Mouse (Mus musculus): Measurements from ENCODE around the gene Mybbp1a. TPM values are rescaled to one million over a fixed set of nuclear protein-coding genes. Genes with fewer than 3 reads are reported as not detected.
A peak's percentile ranks its signal among the peaks of the same experiment; 100 is the strongest.

The Mybbp1a gene
- polyA plus RNA-seq, 1 experiment from 2014 or later: 57.6 TPM

GRCm38 (mm10) chr11:72491130-72491960, 50.2 kb downstream of the Mybbp1a start:
- Histone ChIP-seq H3K9ac (ENCODE audit: low read length) (no peak overlapping the region), H3K27ac (replicated peaks) (no peak overlapping the region), H3K4me3 (ENCODE audit: low read depth, low read length) (no peak overlapping the region), H3K4me2 (replicated peaks; ENCODE audit: low read depth) (no peak overlapping the region), H3K27me3 (ENCODE audit: control insufficient read depth, insufficient read depth, low read length) (no peaks in the 10 kb centered on the region), H3K36me3 (ENCODE audit: control insufficient read depth, insufficient read depth, low read length) (no peaks in the 10 kb centered on the region), H3K9me3 (ENCODE audit: control insufficient read depth, low read length) (no peaks in the 10 kb centered on the region), H3K4me1 (replicated peaks; ENCODE audit: control insufficient read depth, insufficient read depth) (peaks cover 6% of the 10 kb centered on the region; the same call in 1 of the 2 replicates)
- DNase-seq (ENCODE audit: low spot score) (no peak), ATAC-seq (ENCODE audit: low FRiP score, low TSS enrichment) (no peak)
- TF ChIP-seq EP300 (optimal IDR thresholded peaks at IDR 0.05): no peak
- TF ChIP-seq CTCF (IDR thresholded peaks at IDR 0.05; ENCODE audit: low read depth): no peak
- 55% methylated on average over 15 of the region's 15 CpGs for WGBS

- H3K4me3 ChIP-seq (ENCODE audit: low read depth, low read length): no peak overlapping the region
- ATAC-seq (ENCODE audit: low FRiP score, low TSS enrichment): peak; percentile 47; the same call in 1 of the 2 replicates
- no peak overlapping the region for H3K9ac ChIP-seq (ENCODE audit: low read length)
- H3K9me3 ChIP-seq (ENCODE audit: control insufficient read depth, low read length): no peaks in the 10 kb centered on the region
- H3K36me3 ChIP-seq (ENCODE audit: control insufficient read depth, insufficient read depth, low read length): no peaks in the 10 kb centered on the region
- no peak for TF ChIP-seq EP300 (optimal IDR thresholded peaks at IDR 0.05)
- TF ChIP-seq CTCF (IDR thresholded peaks at IDR 0.05; ENCODE audit: low read depth): no peak
- H3K4me1 ChIP-seq (replicated peaks; ENCODE audit: control insufficient read depth, insufficient read depth): peaks cover under 1% of the 10 kb centered on the region; the same call in 1 of the 2 replicates
- WGBS: 44% methylated on average over 8 of the region's 8 CpGs
- no peak overlapping the region for H3K4me2 ChIP-seq (replicated peaks; ENCODE audit: low read depth)
- DNase-seq (ENCODE audit: low spot score): no peak
- no peak overlapping the region for H3K27ac ChIP-seq (replicated peaks)
- H3K27me3 ChIP-seq (ENCODE audit: control insufficient read depth, insufficient read depth, low read length): no peaks in the 10 kb centered on the region
Measured at GRCm38 (mm10) chr11:72494046-72494988, 53.2 kb downstream of the Mybbp1a start.

GRCm38 (mm10) chr11:72496066-72496465, 54.9 kb downstream of the Mybbp1a start:
- no peak for DNase-seq (ENCODE audit: low spot score)
- Histone ChIP-seq H3K9ac (ENCODE audit: low read length) (no peak overlapping the region), H3K4me1 (replicated peaks; ENCODE audit: control insufficient read depth, insufficient read depth) (no peaks in the 10 kb centered on the region), H3K4me2 (replicated peaks; ENCODE audit: low read depth) (no peak overlapping the region), H3K4me3 (ENCODE audit: low read depth, low read length) (no peak overlapping the region), H3K9me3 (ENCODE audit: control insufficient read depth, low read length) (no peaks in the 10 kb centered on the region), H3K36me3 (ENCODE audit: control insufficient read depth, insufficient read depth, low read length) (no peaks in the 10 kb centered on the region), H3K27ac (replicated peaks) (peak overlapping the region; percentile 45; the same call in 1 of the 2 replicates), H3K27me3 (ENCODE audit: control insufficient read depth, insufficient read depth, low read length) (no peaks in the 10 kb centered on the region)
- 60% methylated on average over 3 of the region's 3 CpGs for WGBS
- no peak for TF ChIP-seq CTCF (IDR thresholded peaks at IDR 0.05; ENCODE audit: low read depth)
- TF ChIP-seq EP300 (optimal IDR thresholded peaks at IDR 0.05): no peak
- peak; percentile 55 for ATAC-seq (ENCODE audit: low FRiP score, low TSS enrichment)

- H3K9me3 ChIP-seq (ENCODE audit: control insufficient read depth, low read length): no peaks in the 10 kb centered on the region
- no peak for ATAC-seq (ENCODE audit: low FRiP score, low TSS enrichment)
- H3K4me1 ChIP-seq (replicated peaks; ENCODE audit: control insufficient read depth, insufficient read depth): no peaks in the 10 kb centered on the region
- H3K4me3 ChIP-seq (ENCODE audit: low read depth, low read length): no peak overlapping the region
- DNase-seq (ENCODE audit: low spot score): no peak
- H3K9ac ChIP-seq (ENCODE audit: low read length): no peak overlapping the region
- no peaks in the 10 kb centered on the region for H3K36me3 ChIP-seq (ENCODE audit: control insufficient read depth, insufficient read depth, low read length)
- H3K27ac ChIP-seq (replicated peaks): no peak overlapping the region
- TF ChIP-seq CTCF (IDR thresholded peaks at IDR 0.05; ENCODE audit: low read depth) (no peak), EP300 (optimal IDR thresholded peaks at IDR 0.05) (no peak)
- no peak overlapping the region for H3K4me2 ChIP-seq (replicated peaks; ENCODE audit: low read depth)
- no peaks in the 10 kb centered on the region for H3K27me3 ChIP-seq (ENCODE audit: control insufficient read depth, insufficient read depth, low read length)
- 44% methylated on average over 1 of the region's 1 CpGs for WGBS
Measured at GRCm38 (mm10) chr11:72496775-72497174, 55.6 kb downstream of the Mybbp1a start.

- ATAC-seq (ENCODE audit: low FRiP score, low TSS enrichment) (no peak), DNase-seq (ENCODE audit: low spot score) (no peak)
- TF ChIP-seq CTCF (IDR thresholded peaks at IDR 0.05; ENCODE audit: low read depth) (no peak), EP300 (optimal IDR thresholded peaks at IDR 0.05) (no peak)
- 29% methylated on average over 4 of the region's 4 CpGs for WGBS
- Histone ChIP-seq H3K4me2 (replicated peaks; ENCODE audit: low read depth) (no peak overlapping the region), H3K9ac (ENCODE audit: low read length) (no peak overlapping the region), H3K4me3 (ENCODE audit: low read depth, low read length) (no peak overlapping the region), H3K27me3 (ENCODE audit: control insufficient read depth, insufficient read depth, low read length) (no peaks in the 10 kb centered on the region), H3K9me3 (ENCODE audit: control insufficient read depth, low read length) (no peaks in the 10 kb centered on the region), H3K4me1 (replicated peaks; ENCODE audit: control insufficient read depth, insufficient read depth) (no peaks in the 10 kb centered on the region), H3K36me3 (ENCODE audit: control insufficient read depth, insufficient read depth, low read length) (no peaks in the 10 kb centered on the region), H3K27ac (replicated peaks) (no peak overlapping the region)
Measured at GRCm38 (mm10) chr11:72497367-72497766, 56.2 kb downstream of the Mybbp1a start.

Data from stomach, postnatal 0 days (tissue).